Mouse (Mus musculus) hindbrain, embryonic 14.5 days (tissue): Measurements from ENCODE around the gene Gm21994. TPM values are rescaled to one million over a fixed set of nuclear protein-coding genes. Genes with fewer than 3 reads are reported as not detected.
"Not testable (repeated sequence)": the region's sequence is repeated elsewhere in the genome, so short reads cannot be mapped to it uniquely, and the experiment has no call there.

ENCODE experiments used
- ATAC-seq: fragments of 200-750 bp; cut with Nextera tagmentation; 2 replicates; pipeline ENCODE4 v1.8.0; 2017; ENCODE audit warnings: moderate number of reproducible peaks, mild to moderate bottlenecking, moderate TSS enrichment, moderate library complexity; ENCODE audit not compliant: low FRiP score
- DNase-seq: peaks from one replicate; pipeline ENCODE4 v3.0.0-alpha.2; 2015; ENCODE audit warnings: low spot score
- H3K27ac ChIP-seq: fragments of 300-500 bp; sonication (generic); 2 replicates; pipeline ENCODE4 v1.5.1; 2014; ENCODE audit warnings: mild to moderate bottlenecking, moderate library complexity
- H3K27me3 ChIP-seq: fragments of 300-500 bp; sonication (generic); 2 replicates; pipeline ENCODE4 v1.6.1; 2014; ENCODE audit warnings: mild to moderate bottlenecking, low read length, mixed read lengths; ENCODE audit not compliant: control insufficient read depth, insufficient read depth
- H3K36me3 ChIP-seq: fragments of 300-500 bp; sonication (generic); replicated peaks from 2 replicates; pipeline ENCODE4 v1.6.1; 2014; ENCODE audit not compliant: control insufficient read depth, insufficient read depth
- H3K4me1 ChIP-seq: fragments of 300-500 bp; sonication (generic); replicated peaks from 2 replicates; pipeline ENCODE4 v1.6.1; 2014; ENCODE audit warnings: antibody characterized with exemption, low read length, mixed read lengths; ENCODE audit not compliant: control insufficient read depth, insufficient read depth
- H3K4me2 ChIP-seq: fragments of 300-500 bp; sonication (generic); replicated peaks from 2 replicates; pipeline ENCODE4 v1.6.1; 2014; ENCODE audit warnings: mild to moderate bottlenecking, moderate library complexity
- H3K4me3 ChIP-seq: fragments of 300-500 bp; sonication (generic); replicated peaks from 2 replicates; pipeline ENCODE4 v1.5.1; 2014; ENCODE audit warnings: mild to moderate bottlenecking, low read length
- H3K9ac ChIP-seq: fragments of 300-500 bp; sonication (generic); 2 replicates; pipeline ENCODE4 v1.6.1; 2014
- H3K9me3 ChIP-seq: fragments of 300-500 bp; sonication (generic); 2 replicates; pipeline ENCODE4 v1.6.1; 2016; ENCODE audit warnings: low read length; ENCODE audit not compliant: control insufficient read depth
- WGBS: fragments of 180-500 bp; shearing (Covaris S2); extraction: QIAGEN DNeasy Blood & Tissue Kit; methylation state at CpG from one replicate; pipeline ENCODE4 v1.1.7; 2014; 5-methylcytosine and 5-hydroxymethylcytosine counted together
- polyA plus RNA-seq: library from polyadenylated mRNA; unstranded; fragments of >200 nt; fragmentation: Nextera tagmentation; extraction: Ambion mirVana; gene quantifications from 2 replicates; pipeline ENCODE4 v1.2.1, GENCODE M21; 2014

Gene Gm21994
- 1.8 and 1.9 TPM in 2 replicates for polyA plus RNA-seq

DNA sequence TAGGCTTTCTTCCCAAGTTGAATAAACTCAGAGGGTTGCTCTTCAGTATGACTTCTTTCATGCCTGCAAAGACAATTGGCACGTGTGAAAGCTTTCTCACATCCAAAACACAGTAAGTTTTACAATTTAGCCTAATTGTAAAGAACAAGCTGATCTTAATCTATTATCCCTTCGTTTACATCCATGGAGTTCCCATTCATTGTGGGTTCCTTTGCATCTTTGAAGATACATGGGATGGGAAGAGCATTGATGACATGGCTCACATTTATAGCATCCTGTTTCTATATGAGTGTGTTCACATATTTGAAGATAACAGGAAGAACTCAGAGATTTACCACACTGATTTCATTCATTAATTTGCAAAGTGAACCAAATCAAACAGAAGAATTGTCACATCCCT, at the start of gene Gm21994:
Gene Gm21994 (minus strand): TSS at position 101 of the 400 bp plus-strand sequence.
- not testable (repeated sequence) for H3K36me3 ChIP-seq, ATAC-seq, DNase-seq, H3K27me3 ChIP-seq, H3K4me1 ChIP-seq, H3K4me2 ChIP-seq, H3K27ac ChIP-seq, H3K9ac ChIP-seq, H3K4me3 ChIP-seq
- H3K9me3 ChIP-seq, result peaks cover 12% of the 10 kb centered on the region; the same call in 1 of the 2 replicates
- 67% methylated on average over 2 of the region's 2 CpGs for WGBS

DNA sequence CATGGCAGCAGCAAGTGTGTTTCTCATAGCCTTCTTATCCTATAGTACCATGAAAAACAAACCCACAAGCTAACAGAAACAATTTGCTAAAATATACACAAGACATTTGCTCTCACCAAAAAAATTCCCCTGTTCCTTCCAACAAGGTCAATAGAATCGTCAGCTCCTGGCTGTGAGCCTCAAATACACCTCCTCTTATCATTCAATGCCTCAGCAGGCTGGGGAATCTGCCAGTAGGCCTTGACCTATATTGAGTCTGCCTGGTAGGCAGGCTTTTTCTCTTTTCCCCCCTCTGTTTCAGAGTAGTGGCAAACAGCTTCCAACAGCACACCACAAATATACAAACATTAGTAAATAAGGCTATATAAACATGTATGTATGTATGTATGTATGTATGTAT, 43.7 kb upstream of the Gm21994 start:
- Histone ChIP-seq H3K27ac (no peak overlapping the region), H3K27me3 (no peaks in the 10 kb centered on the region), H3K4me3 (no peak overlapping the region), H3K36me3 (no peaks in the 10 kb centered on the region), H3K4me1 (no peaks in the 10 kb centered on the region), H3K4me2 (no peak overlapping the region), H3K9ac (no peak overlapping the region), H3K9me3 (no peaks in the 10 kb centered on the region)
- no peak for ATAC-seq
- WGBS, result 53% methylated on average over 1 of the region's 1 CpGs
- DNase-seq, result no peak

DNA sequence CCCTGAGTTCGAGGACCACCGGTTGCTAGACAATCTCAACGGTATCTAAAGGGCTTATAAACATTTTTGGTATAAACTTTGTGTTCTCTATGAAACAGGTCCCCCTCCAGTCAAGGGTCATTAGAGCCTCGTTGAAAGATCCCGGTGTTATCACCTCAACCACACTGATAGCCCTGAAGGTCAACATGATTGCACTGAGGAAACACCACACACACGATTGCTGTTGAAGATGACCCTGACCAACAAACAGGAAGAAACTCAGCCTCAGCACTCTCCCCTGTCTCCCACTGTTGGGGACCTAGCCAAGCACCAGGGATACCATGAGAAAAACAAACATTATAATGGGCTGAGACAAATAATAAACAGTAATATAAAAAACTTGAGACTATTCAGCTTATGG, 38.3 kb upstream of the Gm21994 start:
- no peak overlapping the region for H3K4me3 ChIP-seq
- no peaks in the 10 kb centered on the region for H3K9me3 ChIP-seq
- no peak overlapping the region for H3K27ac ChIP-seq
- H3K4me1 ChIP-seq, result no peaks in the 10 kb centered on the region
- no peaks in the 10 kb centered on the region for H3K27me3 ChIP-seq
- ATAC-seq (no peak), DNase-seq (no peak)
- H3K9ac ChIP-seq, result no peak overlapping the region
- 92% methylated on average over 6 of the region's 6 CpGs for WGBS
- no peaks in the 10 kb centered on the region for H3K36me3 ChIP-seq
- H3K4me2 ChIP-seq, result no peak overlapping the region

DNA sequence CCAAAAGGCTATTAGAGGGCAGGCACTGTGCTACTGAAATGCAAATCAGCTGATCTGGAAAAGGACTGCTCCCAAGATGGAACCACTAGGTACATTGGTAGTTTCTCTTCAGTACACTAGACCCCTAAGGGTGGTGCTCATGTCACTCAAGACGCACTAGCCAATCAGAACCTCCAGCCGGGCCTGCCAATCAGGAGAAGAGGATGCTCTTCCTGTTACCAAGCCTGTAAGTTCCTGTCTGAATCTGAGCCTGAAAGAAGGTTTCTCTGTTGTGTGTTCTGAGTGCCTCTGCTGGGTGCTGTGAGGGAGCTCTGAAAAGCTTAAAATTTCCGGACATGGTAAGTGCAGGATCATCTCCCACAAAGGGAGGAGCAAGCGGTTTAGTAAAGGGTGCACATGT, 1.9 kb upstream of the Gm21994 start, which contains the start of gene Gm14124:
Gene Gm14124 (plus strand): TSS at position 227 of the 400 bp plus-strand sequence.
- WGBS, result 91% methylated on average over 4 of the region's 4 CpGs
- H3K4me1 ChIP-seq, H3K4me2 ChIP-seq, H3K4me3 ChIP-seq, ATAC-seq, DNase-seq, H3K36me3 ChIP-seq, H3K9ac ChIP-seq, H3K27me3 ChIP-seq, H3K27ac ChIP-seq: not testable (repeated sequence)
- peaks cover 12% of the 10 kb centered on the region; the same call in 1 of the 2 replicates for H3K9me3 ChIP-seq

DNA sequence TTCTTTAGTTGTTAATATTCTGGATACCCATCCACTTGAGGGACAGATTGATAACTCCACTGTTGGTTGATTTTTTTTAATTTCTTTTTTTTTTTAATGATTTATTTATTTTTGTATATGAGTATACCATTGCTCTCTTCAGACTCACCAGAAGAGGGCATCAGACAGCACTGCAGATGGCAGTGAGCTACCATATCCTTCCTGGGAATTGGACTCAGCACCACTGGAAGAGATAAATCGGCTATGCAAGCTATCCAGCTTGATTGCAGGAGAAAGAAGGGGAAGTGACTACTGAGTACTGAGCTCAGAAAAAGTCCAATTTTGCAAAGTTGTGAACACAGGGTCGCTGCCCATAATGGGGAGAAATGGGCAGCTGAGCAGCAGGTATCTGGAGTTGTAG, 1.5 kb upstream of the Gm21994 start:
- not testable (repeated sequence) for H3K36me3 ChIP-seq, H3K27ac ChIP-seq, ATAC-seq, H3K9ac ChIP-seq, DNase-seq, H3K27me3 ChIP-seq, H3K4me2 ChIP-seq, H3K4me3 ChIP-seq, H3K4me1 ChIP-seq
- peaks cover 12% of the 10 kb centered on the region; the same call in 1 of the 2 replicates for H3K9me3 ChIP-seq
- 71% methylated on average over 2 of the region's 2 CpGs for WGBS

DNA sequence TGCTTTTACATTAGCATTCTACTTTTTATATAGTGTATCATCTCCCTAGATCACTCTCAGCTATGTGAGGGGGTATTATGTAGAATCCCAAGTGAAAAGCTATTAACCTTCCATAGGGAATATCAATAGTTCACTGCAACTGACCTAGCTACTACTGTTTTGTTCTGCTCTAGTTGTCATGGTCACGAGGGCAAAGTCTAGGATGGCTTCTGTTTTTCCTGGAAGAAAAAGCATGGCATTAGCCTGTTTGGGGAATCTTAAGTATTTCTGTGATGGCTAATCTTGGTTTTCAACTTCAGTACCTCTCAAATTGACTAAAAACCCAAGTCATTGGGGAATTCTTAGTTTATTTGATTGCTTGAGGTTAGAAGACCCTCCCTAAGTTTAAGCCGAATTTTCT, 12.2 kb downstream of the Gm21994 start:
- Histone ChIP-seq H3K27me3 (no peaks in the 10 kb centered on the region), H3K9me3 (peaks cover 48% of the 10 kb centered on the region), H3K27ac (no peak overlapping the region), H3K4me1 (no peaks in the 10 kb centered on the region), H3K4me2 (no peak overlapping the region), H3K9ac (no peak overlapping the region), H3K36me3 (peaks cover 14% of the 10 kb centered on the region), H3K4me3 (no peak overlapping the region)
- DNase-seq, result no peak
- WGBS, result 89% methylated on average over 2 of the region's 2 CpGs
- no peak for ATAC-seq

DNA sequence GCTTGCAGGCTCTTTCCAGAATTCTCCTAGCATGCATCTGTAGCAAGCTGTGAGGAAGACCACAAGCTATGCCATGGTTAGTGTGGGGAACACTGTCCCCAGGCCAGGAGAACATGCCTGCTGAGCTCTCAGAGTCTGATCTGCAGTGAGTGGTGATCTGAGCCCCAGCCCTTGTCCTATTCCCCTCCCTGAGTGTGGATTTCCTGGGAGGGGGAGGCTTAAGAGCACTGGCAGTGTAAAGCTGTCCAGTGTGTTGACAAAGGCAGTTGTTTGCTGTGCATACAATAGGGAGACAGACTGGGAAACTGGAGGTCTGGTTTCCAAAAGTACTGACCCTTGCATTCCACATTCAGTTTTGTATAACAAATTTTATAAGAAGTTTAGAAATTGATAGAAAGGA, 32.1 kb downstream of the Gm21994 start:
- H3K9me3 ChIP-seq, H3K9ac ChIP-seq, ATAC-seq, H3K4me2 ChIP-seq, H3K4me1 ChIP-seq, H3K27ac ChIP-seq, DNase-seq, H3K4me3 ChIP-seq, H3K36me3 ChIP-seq, H3K27me3 ChIP-seq: not testable (repeated sequence)

DNA sequence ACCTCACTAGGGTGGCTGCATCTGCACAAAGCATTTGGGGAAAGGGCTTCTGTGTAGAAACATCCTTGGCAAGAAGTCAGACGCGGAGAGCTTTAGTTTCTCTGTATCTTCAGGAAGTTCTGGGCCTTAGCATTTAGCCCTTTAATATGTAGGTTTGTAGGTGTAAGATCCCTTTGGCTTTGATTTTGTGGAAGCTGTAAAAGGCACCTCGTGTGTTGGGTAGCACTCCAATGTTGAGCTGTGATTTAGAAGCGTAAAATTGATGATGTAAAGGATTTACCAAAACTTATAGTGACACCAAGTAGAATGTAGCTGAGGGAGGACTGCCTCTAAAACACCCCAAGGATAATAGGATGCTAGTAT, 37.0 kb downstream of the Gm21994 start:
- peak overlapping the region; percentile 53 for H3K4me2 ChIP-seq
- not testable (repeated sequence) for ATAC-seq, H3K27ac ChIP-seq, H3K9me3 ChIP-seq, H3K27me3 ChIP-seq, H3K4me1 ChIP-seq, DNase-seq, H3K36me3 ChIP-seq
- peak overlapping the region; percentile 40 for H3K4me3 ChIP-seq
- peak overlapping the region; percentile 56; the same call in 1 of the 2 replicates for H3K9ac ChIP-seq
- WGBS, result 6% methylated on average over 2 of the region's 4 CpGs

DNA sequence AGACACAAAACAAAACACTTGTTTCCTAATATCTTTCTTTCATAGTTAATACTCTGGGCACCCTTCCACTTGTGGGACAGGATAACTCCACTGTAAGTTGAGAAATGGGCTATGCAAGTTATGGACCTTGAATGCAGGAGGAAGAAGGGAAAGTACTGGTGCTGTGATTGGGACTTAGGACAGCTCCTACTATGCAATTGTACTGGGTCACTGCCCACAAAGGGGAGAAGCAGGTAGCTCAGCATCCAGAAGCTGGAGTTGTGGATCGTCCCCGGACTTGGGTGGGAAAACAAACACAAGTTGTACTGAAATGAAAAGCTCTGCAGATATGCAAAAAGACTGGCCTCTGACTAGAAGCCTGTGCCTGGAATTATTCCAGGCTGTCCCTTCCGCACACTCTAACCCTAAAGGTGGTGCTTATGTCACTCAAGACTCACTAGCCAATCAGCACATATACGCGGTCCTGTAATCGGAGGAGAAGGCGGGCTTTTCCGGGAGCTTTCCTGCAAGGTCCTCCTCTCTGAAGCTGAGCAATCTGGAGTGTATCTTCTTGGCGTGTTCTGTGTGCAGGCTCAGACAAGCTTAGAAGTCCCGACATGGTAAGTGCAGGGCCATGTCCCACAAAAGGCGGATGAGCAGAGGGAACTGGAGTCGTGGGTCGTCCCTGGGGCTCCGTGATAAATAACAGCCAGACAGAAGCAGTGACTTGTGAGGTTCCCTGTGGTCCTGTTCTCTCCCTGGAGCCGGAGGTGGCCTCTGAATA, 37.6 kb downstream of the Gm21994 start, which contains the start of gene Zfp937:
Gene Zfp937 (plus strand): TSS at position 474 of the 763 bp plus-strand sequence.
- H3K4me1 ChIP-seq, H3K9me3 ChIP-seq, H3K27me3 ChIP-seq, H3K36me3 ChIP-seq: not testable (repeated sequence)
- peak; percentile 100 for ATAC-seq
- WGBS, result 3% methylated on average over 15 of the region's 15 CpGs
- H3K27ac ChIP-seq, result peak within 1 kb of the TSS; percentile 38; the same call in 1 of the 2 replicates
- peak within 1 kb of the TSS; percentile 53 for H3K4me2 ChIP-seq
- DNase-seq, result peak; percentile 43
- peak within 1 kb of the TSS; percentile 40 for H3K4me3 ChIP-seq
- peak within 1 kb of the TSS; percentile 56; the same call in 1 of the 2 replicates for H3K9ac ChIP-seq
